Mouse (Mus musculus): ENCODE measurements at regions not wholly inside any gene's neighbourhood (a gene's known extent, or its start where the extent isn't known, plus 50 kb on each side); places are given as distances from the start of the nearest gene placed in this dataset.

GRCm38 (mm10) chr10:31034782-31035181, 192.2 kb upstream of the Hey2 start:
- no peaks in the 10 kb centered on the region for H3K9me3 ChIP-seq (ENCODE audit: control insufficient read depth, low read length)
- H3K4me2 ChIP-seq: no peak overlapping the region
- H3K4me1 ChIP-seq (replicated peaks; ENCODE audit: control insufficient read depth, insufficient read depth, low read length): no peaks in the 10 kb centered on the region
- no peak overlapping the region for H3K4me3 ChIP-seq (ENCODE audit: low read depth, low read length)
- H3K27me3 ChIP-seq (replicated peaks; ENCODE audit: control insufficient read depth, insufficient read depth, low read length): no peaks in the 10 kb centered on the region
- H3K27ac ChIP-seq (ENCODE audit: low read depth, low read length): no peak overlapping the region
- H3K36me3 ChIP-seq (ENCODE audit: control insufficient read depth, insufficient read depth, low read length): no peaks in the 10 kb centered on the region
- ATAC-seq (replicated peaks; ENCODE audit: low FRiP score): no peak
- WGBS: 30% methylated on average over 3 of the region's 3 CpGs
- H3K9ac ChIP-seq (ENCODE audit: low read depth, low read length): no peak overlapping the region
- no peak for DNase-seq (ENCODE audit: low spot score)

DNA sequence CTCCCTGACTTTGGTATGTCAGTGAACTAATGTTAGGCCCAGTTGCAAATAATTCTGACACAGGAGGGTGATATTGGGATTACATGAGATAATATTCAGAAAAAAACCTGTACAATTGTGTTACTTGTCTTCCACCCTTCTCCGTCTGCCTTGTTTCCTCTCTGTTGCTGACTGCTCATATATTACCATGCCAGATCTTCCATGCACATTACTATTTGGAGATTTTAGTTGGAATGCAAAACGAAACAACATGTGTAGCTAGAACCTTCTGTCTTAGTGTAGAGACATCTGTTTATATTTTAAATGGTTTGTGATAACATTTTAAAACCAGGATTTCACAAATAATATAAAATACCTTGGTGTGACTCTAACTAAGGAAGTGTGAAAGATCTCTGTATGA, 188.1 kb upstream of the Hey2 start:
- no peak for ATAC-seq (replicated peaks; ENCODE audit: low FRiP score)
- 64% methylated on average over 2 of the region's 2 CpGs for WGBS
- H3K27me3 ChIP-seq (replicated peaks; ENCODE audit: control insufficient read depth, insufficient read depth, low read length): no peaks in the 10 kb centered on the region

DNA sequence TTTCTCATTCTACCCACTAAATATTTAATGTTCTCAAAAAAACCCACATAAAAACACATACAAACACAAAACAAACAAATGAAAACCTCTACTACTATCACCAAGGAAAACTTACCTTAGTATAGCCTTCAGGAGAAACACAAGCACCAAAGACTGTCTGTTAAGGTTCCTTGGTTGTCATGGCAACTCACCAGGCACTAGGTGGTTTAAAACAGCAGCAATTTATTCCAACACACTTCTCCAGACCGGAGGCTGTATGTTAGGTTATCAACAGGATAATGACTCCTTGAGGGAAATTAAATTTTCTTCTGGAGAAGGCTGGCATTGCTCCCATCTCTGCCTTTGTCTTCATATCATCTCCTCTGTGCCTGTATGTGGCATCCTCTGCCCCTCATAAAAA, 183.8 kb upstream of the Hey2 start:
- WGBS: 44% methylated on average over 1 of the region's 1 CpGs
- no peak for DNase-seq (ENCODE audit: low spot score)
- H3K4me3 ChIP-seq (ENCODE audit: low read depth, low read length): no peak overlapping the region
- H3K9me3 ChIP-seq (ENCODE audit: control insufficient read depth, low read length): no peaks in the 10 kb centered on the region
- H3K9ac ChIP-seq (ENCODE audit: low read depth, low read length): no peak overlapping the region
- no peaks in the 10 kb centered on the region for H3K27me3 ChIP-seq (replicated peaks; ENCODE audit: control insufficient read depth, insufficient read depth, low read length)
- H3K36me3 ChIP-seq (ENCODE audit: control insufficient read depth, insufficient read depth, low read length): no peaks in the 10 kb centered on the region
- H3K4me2 ChIP-seq: no peak overlapping the region
- no peak for ATAC-seq (replicated peaks; ENCODE audit: low FRiP score)
- no peak overlapping the region for H3K27ac ChIP-seq (ENCODE audit: low read depth, low read length)
- H3K4me1 ChIP-seq (replicated peaks; ENCODE audit: control insufficient read depth, insufficient read depth, low read length): no peaks in the 10 kb centered on the region

More for the DNA sequence above, 188.1 kb upstream of the Hey2 start:
- Histone ChIP-seq H3K27ac (ENCODE audit: low read depth, low read length) (no peak overlapping the region), H3K4me2 (no peak overlapping the region), H3K9ac (ENCODE audit: low read depth, low read length) (no peak overlapping the region), H3K9me3 (ENCODE audit: control insufficient read depth, low read length) (no peaks in the 10 kb centered on the region), H3K4me1 (replicated peaks; ENCODE audit: control insufficient read depth, insufficient read depth, low read length) (no peaks in the 10 kb centered on the region), H3K4me3 (ENCODE audit: low read depth, low read length) (no peak overlapping the region), H3K36me3 (ENCODE audit: control insufficient read depth, insufficient read depth, low read length) (no peaks in the 10 kb centered on the region)
- DNase-seq (ENCODE audit: low spot score): no peak

- 81% methylated on average over 18 of the region's 18 CpGs for WGBS
- DNase-seq (ENCODE audit: low spot score): no peak
- Histone ChIP-seq H3K36me3 (ENCODE audit: control insufficient read depth, insufficient read depth, low read length) (no peaks in the 10 kb centered on the region), H3K4me2 (no peak overlapping the region), H3K9me3 (ENCODE audit: control insufficient read depth, low read length) (no peaks in the 10 kb centered on the region), H3K27ac (ENCODE audit: low read depth, low read length) (no peak overlapping the region), H3K4me3 (ENCODE audit: low read depth, low read length) (no peak overlapping the region), H3K27me3 (replicated peaks; ENCODE audit: control insufficient read depth, insufficient read depth, low read length) (no peaks in the 10 kb centered on the region), H3K4me1 (replicated peaks; ENCODE audit: control insufficient read depth, insufficient read depth, low read length) (no peaks in the 10 kb centered on the region), H3K9ac (ENCODE audit: low read depth, low read length) (no peak overlapping the region)
- no peak for ATAC-seq (replicated peaks; ENCODE audit: low FRiP score)
Measured at GRCm38 (mm10) chr10:31012669-31013358, 170.2 kb upstream of the Hey2 start.

GRCm38 (mm10) chr10:31009955-31010254, 167.3 kb upstream of the Hey2 start:
- no peak overlapping the region for H3K27ac ChIP-seq (ENCODE audit: low read depth, low read length)
- 61% methylated on average over 1 of the region's 1 CpGs for WGBS
- H3K4me2 ChIP-seq: no peak overlapping the region
- no peak for ATAC-seq (replicated peaks; ENCODE audit: low FRiP score)
- DNase-seq (ENCODE audit: low spot score): no peak
- no peaks in the 10 kb centered on the region for H3K27me3 ChIP-seq (replicated peaks; ENCODE audit: control insufficient read depth, insufficient read depth, low read length)
- no peaks in the 10 kb centered on the region for H3K4me1 ChIP-seq (replicated peaks; ENCODE audit: control insufficient read depth, insufficient read depth, low read length)
- no peaks in the 10 kb centered on the region for H3K36me3 ChIP-seq (ENCODE audit: control insufficient read depth, insufficient read depth, low read length)
- H3K4me3 ChIP-seq (ENCODE audit: low read depth, low read length): no peak overlapping the region
- H3K9ac ChIP-seq (ENCODE audit: low read depth, low read length): no peak overlapping the region
- no peaks in the 10 kb centered on the region for H3K9me3 ChIP-seq (ENCODE audit: control insufficient read depth, low read length)

- no peaks in the 10 kb centered on the region for H3K27me3 ChIP-seq (replicated peaks; ENCODE audit: control insufficient read depth, insufficient read depth, low read length)
- H3K4me1 ChIP-seq (replicated peaks; ENCODE audit: control insufficient read depth, insufficient read depth, low read length): no peaks in the 10 kb centered on the region
- ATAC-seq (replicated peaks; ENCODE audit: low FRiP score) (no peak), DNase-seq (ENCODE audit: low spot score) (no peak)
- no peak overlapping the region for H3K4me2 ChIP-seq
- WGBS: 56% methylated on average over 5 of the region's 5 CpGs
- H3K9me3 ChIP-seq (ENCODE audit: control insufficient read depth, low read length): no peaks in the 10 kb centered on the region
- H3K27ac ChIP-seq (ENCODE audit: low read depth, low read length): no peak overlapping the region
- H3K36me3 ChIP-seq (ENCODE audit: control insufficient read depth, insufficient read depth, low read length): no peaks in the 10 kb centered on the region
- no peak overlapping the region for H3K4me3 ChIP-seq (ENCODE audit: low read depth, low read length)
- no peak overlapping the region for H3K9ac ChIP-seq (ENCODE audit: low read depth, low read length)
Measured at GRCm38 (mm10) chr10:31009128-31009954, 166.7 kb upstream of the Hey2 start.

DNA sequence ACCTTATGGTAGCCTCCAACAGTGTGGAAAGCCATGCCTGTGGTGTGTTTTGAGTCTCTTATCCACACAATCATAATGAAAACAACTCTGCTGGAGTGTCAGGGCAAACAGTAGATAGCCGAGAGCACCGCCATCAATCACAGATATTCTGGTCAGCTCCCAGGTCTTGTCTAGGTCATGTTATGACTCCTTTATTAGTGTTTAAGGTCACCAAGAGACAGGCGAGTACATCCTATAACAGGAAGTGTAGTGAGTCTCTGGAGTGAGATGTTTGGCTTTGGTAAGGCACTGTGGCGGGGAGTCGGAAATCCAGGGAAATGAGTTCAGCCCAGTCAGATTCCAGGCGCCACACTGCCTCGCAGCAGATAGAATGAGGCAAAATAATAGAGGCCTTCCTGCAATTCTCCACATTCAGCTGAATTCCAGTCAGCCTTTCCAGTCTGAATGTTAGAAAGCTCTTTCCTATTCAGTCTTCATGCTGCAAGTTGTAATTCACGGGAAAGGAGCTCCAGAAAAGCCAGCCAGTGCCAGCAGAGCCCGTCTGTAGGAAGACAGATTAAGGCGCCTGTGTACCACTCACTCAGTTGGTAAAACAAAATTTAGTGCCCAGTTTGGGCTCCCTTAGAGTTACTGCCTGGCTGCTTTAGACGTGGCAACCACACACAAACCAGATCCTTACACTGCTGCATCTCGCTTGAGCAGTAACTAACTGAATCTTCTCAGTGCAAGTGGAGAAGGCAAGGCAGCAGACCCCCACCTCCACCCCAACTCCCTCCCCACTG, 155.8 kb upstream of the Hey2 start:
- no peak for ATAC-seq (replicated peaks; ENCODE audit: low FRiP score)
- no peaks in the 10 kb centered on the region for H3K36me3 ChIP-seq (ENCODE audit: control insufficient read depth, insufficient read depth, low read length)
- WGBS: 51% methylated on average over 12 of the region's 12 CpGs
- H3K4me3 ChIP-seq (ENCODE audit: low read depth, low read length): no peak overlapping the region
- H3K9me3 ChIP-seq (ENCODE audit: control insufficient read depth, low read length): no peaks in the 10 kb centered on the region
- H3K27me3 ChIP-seq (replicated peaks; ENCODE audit: control insufficient read depth, insufficient read depth, low read length): no peaks in the 10 kb centered on the region
- no peaks in the 10 kb centered on the region for H3K4me1 ChIP-seq (replicated peaks; ENCODE audit: control insufficient read depth, insufficient read depth, low read length)
- H3K27ac ChIP-seq (ENCODE audit: low read depth, low read length): no peak overlapping the region
- H3K4me2 ChIP-seq: no peak overlapping the region
- DNase-seq (ENCODE audit: low spot score): no peak
- H3K9ac ChIP-seq (ENCODE audit: low read depth, low read length): no peak overlapping the region

DNA sequence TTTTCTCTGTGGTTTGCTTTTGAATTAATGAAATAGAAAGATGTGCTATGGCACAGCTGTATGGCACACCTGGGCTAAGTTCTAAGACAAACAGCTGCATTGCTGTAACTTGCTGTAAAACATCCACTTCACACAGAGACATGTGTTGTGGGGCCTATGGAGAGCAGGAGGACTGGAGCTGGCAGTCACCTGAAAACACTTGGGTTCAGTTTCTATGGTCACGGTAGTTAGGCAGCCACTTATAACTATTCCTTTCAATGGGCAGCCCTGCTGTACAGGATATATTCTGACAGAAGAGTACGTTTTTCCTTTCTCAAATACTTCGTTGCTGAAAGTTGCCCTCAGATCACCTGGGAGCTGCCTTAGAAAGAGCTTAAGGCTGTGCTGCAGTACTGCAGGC, 149.6 kb upstream of the Hey2 start:
- WGBS: 75% methylated on average over 3 of the region's 3 CpGs
- ATAC-seq (replicated peaks; ENCODE audit: low FRiP score): no peak
- Histone ChIP-seq H3K4me2 (no peak overlapping the region), H3K36me3 (ENCODE audit: control insufficient read depth, insufficient read depth, low read length) (no peaks in the 10 kb centered on the region), H3K9ac (ENCODE audit: low read depth, low read length) (no peak overlapping the region), H3K4me3 (ENCODE audit: low read depth, low read length) (no peak overlapping the region), H3K4me1 (replicated peaks; ENCODE audit: control insufficient read depth, insufficient read depth, low read length) (no peaks in the 10 kb centered on the region), H3K27me3 (replicated peaks; ENCODE audit: control insufficient read depth, insufficient read depth, low read length) (no peaks in the 10 kb centered on the region), H3K9me3 (ENCODE audit: control insufficient read depth, low read length) (no peaks in the 10 kb centered on the region), H3K27ac (ENCODE audit: low read depth, low read length) (no peak overlapping the region)
- DNase-seq (ENCODE audit: low spot score): no peak

Data from liver, embryonic 11.5 days (tissue).